Mouse (Mus musculus) heart, postnatal 0 days (tissue): ENCODE measurements around the gene Ppil6.

ENCODE experiments used
- CTCF ChIP-seq: IDR thresholded peaks from 2 replicates; pipeline ENCODE4 v1.5.1; 2016; ENCODE audit warnings: antibody characterized with exemption, control low read depth, low read depth
- EP300 ChIP-seq: IDR thresholded peaks from 2 replicates; pipeline ENCODE4 v1.6.1; 2016; ENCODE audit warnings: antibody characterized with exemption, low read depth

- TF ChIP-seq CTCF (no peak), EP300 (no peak)
Measured at GRCm38 (mm10) chr10:41479961-41480360, 10.3 kb upstream of the Ppil6 start.
